Mouse (Mus musculus) intestine, postnatal 0 days (tissue): Measurements from ENCODE around the gene Col6a1. TPM values are rescaled to one million over a fixed set of nuclear protein-coding genes. Genes with fewer than 3 reads are reported as not detected.

Experiments used
- ATAC-seq: fragments of 200-750 bp; cut with Nextera tagmentation; 2 replicates; pipeline ENCODE4 v1.8.0; 2017; ENCODE audit warnings: mild to moderate bottlenecking, moderate TSS enrichment, moderate library complexity
- H3K27ac ChIP-seq: fragments of 300-500 bp; sonication (generic); 2 replicates; pipeline ENCODE4 v1.5.1; 2014; ENCODE audit warnings: mild to moderate bottlenecking, low read depth, low read length, moderate library complexity
- H3K27me3 ChIP-seq: fragments of 300-500 bp; sonication (generic); replicated peaks from 2 replicates; pipeline ENCODE4 v1.6.1; 2014; ENCODE audit warnings: low read length, mixed read lengths; ENCODE audit not compliant: control insufficient read depth, insufficient read depth
- H3K36me3 ChIP-seq: fragments of 300-500 bp; sonication (generic); 2 replicates; pipeline ENCODE4 v1.6.1; 2014; ENCODE audit warnings: mild to moderate bottlenecking, moderate library complexity; ENCODE audit not compliant: control insufficient read depth, insufficient read depth
- H3K4me1 ChIP-seq: fragments of 300-500 bp; sonication (generic); replicated peaks from 2 replicates; pipeline ENCODE4 v1.6.1; 2014; ENCODE audit warnings: antibody characterized with exemption, low read length, mixed read lengths; ENCODE audit not compliant: control insufficient read depth, insufficient read depth
- H3K4me2 ChIP-seq: fragments of 300-500 bp; sonication (generic); replicated peaks from 2 replicates; pipeline ENCODE4 v1.6.1; 2014; ENCODE audit warnings: low read depth, mild to moderate bottlenecking, moderate library complexity
- H3K4me3 ChIP-seq: fragments of 300-500 bp; sonication (generic); 2 replicates; pipeline ENCODE4 v1.5.1; 2014; ENCODE audit warnings: low read depth, low read length
- H3K9ac ChIP-seq: fragments of 300-500 bp; sonication (generic); 2 replicates; pipeline ENCODE4 v1.6.1; 2014; ENCODE audit warnings: mild to moderate bottlenecking, low read depth, low read length
- H3K9me3 ChIP-seq: fragments of 300-500 bp; sonication (generic); 2 replicates; pipeline ENCODE4 v1.6.1; 2016; ENCODE audit warnings: mixed run types; ENCODE audit not compliant: control insufficient read depth
- CTCF ChIP-seq: sonication (generic); IDR thresholded peaks from 2 replicates; pipeline ENCODE4 v1.5.1; 2016; ENCODE audit warnings: low read depth, mild to moderate bottlenecking, control low read depth, antibody characterized with exemption, moderate library complexity
- whole genome bisulfite sequencing: fragments of 180-500 bp; shearing (Covaris S2); extraction: QIAGEN DNeasy Blood & Tissue Kit; methylation state at CpG from one replicate; pipeline ENCODE4 v1.1.7; 2014; 5-methylcytosine and 5-hydroxymethylcytosine counted together
- polyA plus RNA-seq: library from polyadenylated mRNA; unstranded; fragments of >200 nt; fragmentation: Nextera tagmentation; extraction: Ambion mirVana; gene quantifications from 2 replicates; pipeline ENCODE4 v1.2.1, GENCODE M21; 2015

Gene Col6a1
- polyA plus RNA-seq, 1 experiment from 2014 or later = 113 TPM

GRCm38 (mm10) chr10:76726866-76727265, 898 bp upstream of the Col6a1 start:
- Histone ChIP-seq H3K4me2 (no peak overlapping the region), H3K4me1 (no peaks in the 10 kb centered on the region), H3K27me3 (no peaks in the 10 kb centered on the region), H3K27ac (no peak overlapping the region), H3K36me3 (0 out of 2 replicates have a peak, but pooled peaks cover 6% of the 10 kb centered on the region), H3K9me3 (no peaks in the 10 kb centered on the region), H3K4me3 (no peak overlapping the region), H3K9ac (no peak overlapping the region)
- WGBS = 84% methylated on average over 4 of the region's 4 CpGs
- TF ChIP-seq CTCF = no peak
- no peak for ATAC-seq

GRCm38 (mm10) chr10:76725097-76725496, 871 bp downstream of the Col6a1 start:
- peak overlapping the region; percentile 41; the same call in 1 of the 2 replicates for H3K27ac ChIP-seq
- peak overlapping the region; percentile 54 for H3K9ac ChIP-seq
- H3K36me3 ChIP-seq = peaks cover 18% of the 10 kb centered on the region; the same call in 1 of the 2 replicates
- no peaks in the 10 kb centered on the region for H3K9me3 ChIP-seq
- no peak for ATAC-seq
- WGBS = 71% methylated on average over 2 of the region's 2 CpGs
- peak overlapping the region; percentile 44 for H3K4me3 ChIP-seq
- TF ChIP-seq CTCF = no peak
- H3K4me2 ChIP-seq = peak overlapping the region; percentile 60
- H3K27me3 ChIP-seq = no peaks in the 10 kb centered on the region
- H3K4me1 ChIP-seq = no peaks in the 10 kb centered on the region

- no peak overlapping the region for H3K27ac ChIP-seq
These were observed 1.7 kb downstream of the Col6a1 start for GRCm38 (mm10) chr10:76724231-76724736.

GRCm38 (mm10) chr10:76722751-76723450, 3.1 kb downstream of the Col6a1 start:
- no peaks in the 10 kb centered on the region for H3K4me1 ChIP-seq
- no peaks in the 10 kb centered on the region for H3K27me3 ChIP-seq
- H3K27ac ChIP-seq = no peak overlapping the region
- H3K4me2 ChIP-seq = no peak overlapping the region
- TF ChIP-seq CTCF = no peak
- 81% methylated on average over 18 of the region's 18 CpGs for WGBS
- H3K36me3 ChIP-seq = peaks cover 34% of the 10 kb centered on the region
- H3K9me3 ChIP-seq = no peaks in the 10 kb centered on the region
- no peak overlapping the region for H3K4me3 ChIP-seq
- H3K9ac ChIP-seq = no peak overlapping the region
- ATAC-seq = no peak

More at GRCm38 (mm10) chr10:76724231-76724736, 1.7 kb downstream of the Col6a1 start:
- 34% methylated on average over 5 of the region's 5 CpGs for WGBS
- Histone ChIP-seq H3K9me3 (no peaks in the 10 kb centered on the region), H3K4me1 (no peaks in the 10 kb centered on the region), H3K36me3 (peaks cover 22% of the 10 kb centered on the region), H3K9ac (0 out of 2 replicates have a peak overlapping the region, but pooled peaks have one; percentile 54), H3K4me3 (peak overlapping the region; percentile 44), H3K4me2 (peak overlapping the region; percentile 60), H3K27me3 (no peaks in the 10 kb centered on the region)
- no peak for TF ChIP-seq CTCF
- no peak for ATAC-seq

- WGBS = 90% methylated on average over 6 of the region's 6 CpGs
- no peak for TF ChIP-seq CTCF
- Histone ChIP-seq H3K4me1 (no peaks in the 10 kb centered on the region), H3K27me3 (no peaks in the 10 kb centered on the region), H3K9me3 (no peaks in the 10 kb centered on the region), H3K27ac (no peak overlapping the region), H3K4me3 (no peak overlapping the region), H3K36me3 (peaks cover 45% of the 10 kb centered on the region), H3K9ac (no peak overlapping the region), H3K4me2 (no peak overlapping the region)
- ATAC-seq = no peak
These were observed 4.2 kb downstream of the Col6a1 start for GRCm38 (mm10) chr10:76721746-76722145.

- no peaks in the 10 kb centered on the region for H3K4me1 ChIP-seq
- H3K27ac ChIP-seq = no peak overlapping the region
- no peaks in the 10 kb centered on the region for H3K27me3 ChIP-seq
- TF ChIP-seq CTCF = no peak
- H3K9me3 ChIP-seq = no peaks in the 10 kb centered on the region
- WGBS = 86% methylated on average over 11 of the region's 11 CpGs
- no peak overlapping the region for H3K4me3 ChIP-seq
- H3K4me2 ChIP-seq = no peak overlapping the region
- peaks cover 50% of the 10 kb centered on the region for H3K36me3 ChIP-seq
- no peak overlapping the region for H3K9ac ChIP-seq
- no peak for ATAC-seq
These were observed 4.8 kb downstream of the Col6a1 start for GRCm38 (mm10) chr10:76721216-76721615.
